In the genomic region with DNA sequence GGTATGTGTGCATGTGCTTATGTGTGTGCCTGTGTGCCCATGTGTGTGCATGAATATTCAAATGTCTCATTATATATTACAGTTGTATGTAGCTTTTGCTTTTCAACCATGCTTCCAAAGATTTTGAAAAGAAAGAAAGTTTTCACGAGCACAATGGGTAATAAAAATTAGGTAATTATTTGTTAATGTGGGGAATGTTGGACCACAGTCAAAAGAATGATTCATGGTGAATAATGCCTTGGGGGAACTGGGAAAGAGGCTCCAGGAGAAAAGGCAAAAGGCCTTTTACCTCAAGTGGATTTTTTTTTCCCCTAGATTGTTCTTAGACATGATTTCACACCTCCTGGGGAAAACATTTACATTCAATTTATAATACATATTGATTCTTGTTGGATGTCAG, we compare ENCODE assay signal across 21 mouse cellular contexts.
"Had no signal": no experiment of that assay in that cellular context is flagged by ENCODE, and none has a peak within 500 bp of the region (broad histone marks: within the 10 kb centered on the region; RNA-seq: fewer than 3 reads in every experiment).

No protein-coding gene starts in this region.

- ATAC-seq: hindbrain, postnatal 0 days; intestine, embryonic 16.5 days; liver, embryonic 12.5 days had no signal

- H3K27me3 ChIP-seq: heart, embryonic 13.5 days; heart, embryonic 15.5 days; hindbrain, embryonic 13.5 days; hindbrain, embryonic 15.5 days; kidney, embryonic 15.5 days; limb, embryonic 12.5 days; liver, embryonic 12.5 days had no signal

- DNase-seq: gastrocnemius, adult 2 months; gastrocnemius, postnatal 14 days; gastrocnemius, postnatal 36 days; heart, adult 11 months; heart, adult 2 months; heart, postnatal 14 days; heart, postnatal 36 days; kidney, adult 11 months; kidney, adult 2 months; kidney, adult 9 months; kidney, postnatal 14 days; kidney, postnatal 4 days had no signal
